Mouse (Mus musculus) testis, postnatal 10 days (tissue): ENCODE measurements around the gene Efl1.

ENCODE experiments used
- DNase-seq: peaks from one replicate; pipeline ENCODE4 v3.0.0; 2021; ENCODE audit warnings: low spot score

Gene Efl1

DNA sequence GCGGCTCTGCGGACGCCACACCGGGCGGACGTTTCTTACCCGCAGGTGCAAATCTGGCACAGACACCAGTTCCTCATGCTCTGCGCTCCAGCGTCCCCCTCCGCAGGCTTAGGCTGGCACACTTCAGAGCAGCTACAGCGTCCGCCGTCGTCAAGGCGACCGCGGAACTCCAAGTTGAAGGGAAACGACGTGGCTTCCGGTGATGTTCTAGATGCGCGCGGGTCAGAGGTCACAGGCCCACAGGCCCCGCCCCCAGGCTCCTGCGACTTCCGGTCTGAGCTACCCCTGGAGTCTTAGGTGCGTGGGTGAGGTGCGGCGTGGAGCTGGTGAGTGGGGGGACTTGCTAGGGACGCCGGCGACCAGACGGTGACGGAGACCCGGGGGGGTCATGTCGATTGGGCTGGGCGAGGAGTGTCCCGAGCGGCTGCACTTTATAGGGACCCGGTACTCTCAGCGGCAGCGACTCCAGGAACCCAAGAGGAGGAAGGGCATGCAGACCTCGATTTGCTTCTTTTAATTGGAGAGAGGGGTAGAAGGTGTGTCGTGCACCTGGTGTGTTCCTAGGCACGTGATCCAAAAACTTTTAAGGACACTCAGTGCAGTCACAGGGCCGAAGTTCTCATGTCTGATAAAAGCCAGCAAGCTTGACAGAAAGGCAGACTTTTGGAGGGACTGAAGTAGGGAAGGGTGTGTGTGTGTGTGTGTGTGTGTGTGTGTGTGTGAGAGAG lies at the start of gene Efl1, which contains the start of gene Saxo2:
TSS of gene Efl1 (plus strand) at position 262 of the 728 bp plus-strand sequence.
TSS of gene Saxo2 (minus strand) at position 176 of the 728 bp plus-strand sequence.
- DNase-seq, result peak; percentile 98

DNA sequence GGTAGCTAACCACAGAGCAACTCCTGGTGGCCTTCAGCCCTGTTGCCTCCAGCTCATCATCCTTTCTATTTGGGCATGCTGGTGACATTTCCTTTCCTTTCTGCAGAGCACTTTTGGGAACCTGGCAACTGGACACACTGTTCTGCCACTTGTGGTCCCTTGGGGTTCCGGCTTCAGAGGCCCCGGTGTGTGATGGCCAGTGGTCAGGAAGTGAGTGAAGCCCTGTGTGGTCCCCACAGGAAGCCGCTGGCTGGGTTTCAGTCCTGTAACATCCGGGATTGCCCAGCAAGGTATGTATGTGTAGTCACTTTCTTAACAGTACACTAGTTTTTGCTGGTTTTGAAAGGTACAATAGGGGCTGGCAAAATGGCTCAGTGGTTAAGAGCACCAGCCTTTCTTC lies 46.4 kb upstream of the Efl1 start:
- DNase-seq, result no peak

DNA sequence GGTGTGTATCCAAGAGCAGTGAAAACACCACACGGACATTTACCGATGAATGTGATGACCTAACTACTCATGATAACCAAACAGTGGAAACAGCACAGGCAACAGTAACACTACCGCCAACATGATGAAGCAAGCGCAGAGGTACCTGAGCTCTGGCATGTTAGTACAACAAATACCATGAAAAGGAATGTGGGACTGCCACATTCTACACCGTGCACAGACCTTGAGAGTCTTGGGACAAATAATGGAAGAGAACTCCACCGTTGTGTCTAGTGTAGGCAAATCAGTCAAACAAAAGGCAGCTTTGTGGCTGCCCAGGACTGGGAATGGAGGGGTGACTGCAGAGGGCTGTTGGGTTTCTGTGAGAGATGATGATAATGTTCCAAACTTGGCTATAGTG lies 43.0 kb upstream of the Efl1 start:
- no peak for DNase-seq

DNA sequence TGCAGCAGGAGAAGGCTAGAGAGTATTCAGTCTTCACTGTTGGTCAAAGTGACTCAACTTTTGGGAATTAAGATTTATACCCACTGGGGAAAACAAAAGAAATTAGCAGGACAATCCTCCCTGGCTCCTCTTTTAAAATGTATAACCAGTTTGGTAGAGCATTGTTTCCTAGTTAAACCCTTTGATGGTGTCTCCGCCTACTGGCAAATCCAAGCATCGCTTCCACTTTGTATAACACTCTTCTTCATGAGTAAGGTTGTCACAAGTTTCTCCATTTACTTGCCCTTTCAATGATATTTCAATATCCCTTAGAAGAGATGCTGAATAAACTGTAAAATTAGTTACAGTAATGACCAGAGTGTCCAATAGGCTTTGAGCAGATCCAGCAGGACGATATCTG lies 38.8 kb upstream of the Efl1 start:
- peak; percentile 54 for DNase-seq

DNA sequence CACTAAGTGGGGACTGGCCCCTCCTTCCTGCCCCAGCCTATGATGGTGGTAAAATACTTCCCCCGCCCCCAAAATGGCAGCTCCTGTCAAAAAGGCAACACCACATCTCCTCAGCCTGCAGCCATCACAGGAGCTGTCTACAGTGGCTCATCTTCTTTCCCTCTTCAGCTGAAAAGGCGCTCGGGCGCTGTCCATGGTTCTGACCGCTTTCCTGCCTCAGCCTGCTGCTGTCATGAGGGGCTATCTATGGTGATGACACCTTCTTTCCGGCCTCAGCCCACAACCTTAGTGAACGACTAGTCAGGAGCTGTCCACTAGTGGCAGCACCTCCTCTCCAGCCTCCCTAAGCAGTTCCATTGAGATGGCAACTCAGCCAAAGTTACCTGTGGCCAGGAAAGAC lies 23.1 kb upstream of the Efl1 start:
- peak; percentile 87 for DNase-seq

DNA sequence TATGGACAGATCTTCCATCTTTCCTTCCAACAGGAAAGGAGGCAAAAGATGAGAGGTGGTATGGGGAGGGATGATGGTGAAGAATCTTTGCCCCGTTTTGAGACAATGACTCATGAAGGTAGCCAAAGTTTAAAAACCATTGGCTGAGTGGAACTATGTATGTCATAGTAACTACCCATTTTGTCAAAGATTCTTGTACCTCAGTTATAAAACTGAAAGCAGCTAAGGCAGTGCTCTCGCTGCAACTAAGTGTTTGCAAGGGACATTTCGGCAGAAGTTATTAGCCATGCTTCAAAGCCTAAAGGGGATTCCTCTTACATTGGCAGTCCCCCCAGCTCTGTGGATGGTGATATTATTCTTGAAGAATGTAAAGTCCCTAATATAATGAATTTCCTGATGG lies 1.2 kb upstream of the Efl1 start:
- DNase-seq, result no peak

DNA sequence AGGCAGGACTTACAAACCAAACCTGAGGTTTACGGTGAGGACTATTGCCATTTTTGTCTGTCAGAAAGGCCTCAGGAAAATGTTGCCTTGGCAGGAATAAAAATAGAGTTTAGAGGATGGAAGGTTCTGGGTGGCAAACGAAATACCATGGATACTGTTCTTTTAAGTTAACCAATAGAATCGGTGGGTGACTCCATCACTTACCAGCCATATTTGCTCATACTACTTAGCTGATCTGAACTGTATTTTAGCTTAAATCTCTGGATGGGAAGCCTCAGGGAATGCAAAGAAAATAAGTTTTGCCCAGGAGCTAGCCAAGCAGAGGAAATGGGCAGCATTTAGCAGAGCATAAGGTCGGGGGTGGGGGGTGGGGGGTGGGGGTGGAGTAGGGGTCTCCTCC lies 505 bp upstream of the Efl1 start:
- no peak for DNase-seq

DNA sequence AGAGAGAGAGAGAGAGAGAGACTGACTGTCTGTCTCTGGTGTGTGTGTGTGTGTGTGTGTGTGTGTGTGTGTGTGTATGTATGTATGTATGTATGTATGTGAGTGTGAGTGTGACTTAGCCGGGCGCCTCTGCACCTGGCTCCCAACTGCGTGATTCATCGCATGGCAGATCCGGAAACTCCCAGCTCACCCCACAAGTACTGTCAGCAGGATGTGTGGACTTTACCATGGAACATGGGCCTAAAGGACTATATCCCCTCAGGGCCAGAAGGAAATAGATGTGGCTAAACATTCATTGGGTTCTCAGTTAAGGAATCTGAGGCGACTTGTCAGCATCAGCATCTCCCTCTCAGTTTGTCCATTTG lies 649 bp downstream of the Efl1 start:
- no peak for DNase-seq

DNA sequence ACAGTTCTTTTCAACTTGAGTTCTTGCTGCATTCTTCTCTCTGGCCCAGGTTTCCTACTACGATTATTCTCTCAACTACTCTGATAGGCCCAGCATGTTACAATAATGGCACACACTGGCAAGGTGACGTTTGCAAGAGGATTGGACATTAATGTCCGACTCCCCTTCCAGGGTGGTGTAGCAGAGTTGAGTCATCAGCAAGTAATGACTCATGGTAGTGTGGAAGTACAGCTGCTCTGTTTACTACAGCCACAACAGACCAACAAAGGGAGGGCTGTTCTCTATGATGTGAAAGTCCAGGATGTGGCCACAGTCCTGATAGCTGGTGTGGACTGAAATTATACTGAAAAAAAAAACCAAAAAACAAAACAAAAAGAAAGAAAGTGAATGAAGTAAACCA lies 16.2 kb downstream of the Efl1 start:
- DNase-seq, result no peak

DNA sequence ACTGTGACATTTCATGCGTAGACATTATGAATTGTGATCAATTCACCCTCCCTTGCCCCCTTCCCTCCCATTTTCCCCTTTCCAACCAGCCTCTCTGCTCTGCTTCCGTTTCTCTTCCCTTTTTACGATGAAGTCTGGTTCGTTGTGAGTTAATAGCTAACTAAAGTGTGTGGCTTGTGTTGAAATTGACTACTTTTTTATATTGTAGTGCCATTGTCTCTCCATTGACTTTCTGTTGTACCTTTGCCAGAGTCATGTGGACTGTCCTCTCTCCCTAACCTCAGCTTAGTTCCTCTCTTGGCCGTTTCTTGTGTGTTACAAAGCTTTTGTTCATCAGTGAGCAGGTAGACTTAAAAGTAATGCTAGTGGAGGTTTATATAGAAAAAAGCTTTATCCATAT lies 27.6 kb downstream of the Efl1 start:
- DNase-seq, result no peak

DNA sequence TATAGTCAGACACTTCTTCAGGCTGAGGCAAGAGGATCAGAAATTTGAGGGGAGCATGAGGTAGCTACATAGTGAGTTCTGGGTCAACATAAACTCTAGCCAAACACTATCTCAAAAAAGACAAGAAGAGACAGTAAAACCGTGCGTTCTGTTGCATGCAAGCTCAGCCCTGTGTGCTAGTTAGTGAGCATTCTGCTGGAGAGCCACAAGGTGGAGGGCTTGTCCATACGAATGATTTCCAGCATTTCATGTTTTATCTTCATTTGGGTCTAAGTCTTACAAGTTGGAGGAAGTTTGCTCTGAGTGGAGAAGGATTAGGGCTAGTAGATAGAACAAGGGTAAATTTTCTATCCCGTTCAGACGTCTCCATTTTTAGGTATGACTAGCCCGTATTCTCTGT lies 28.4 kb downstream of the Efl1 start:
- no peak for DNase-seq

DNA sequence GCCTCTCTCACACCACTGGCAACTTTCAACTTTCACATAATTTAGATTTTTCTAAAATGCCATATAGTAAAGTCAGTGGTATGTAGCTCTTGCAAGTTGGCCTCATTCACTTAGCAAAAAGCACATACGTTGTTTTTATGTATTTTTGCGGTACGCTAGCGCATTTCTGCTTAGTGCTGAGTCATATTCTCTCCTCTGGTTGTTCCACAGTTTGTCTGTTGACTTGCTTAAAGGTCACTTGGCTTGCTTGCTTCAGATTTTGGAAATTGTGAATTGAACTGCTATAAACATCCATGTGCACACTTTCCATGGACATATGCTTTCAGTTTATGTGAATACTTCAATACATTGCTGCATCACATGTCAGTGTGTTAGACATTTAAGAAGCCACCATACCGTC lies 31.5 kb downstream of the Efl1 start:
- DNase-seq, result no peak

DNA sequence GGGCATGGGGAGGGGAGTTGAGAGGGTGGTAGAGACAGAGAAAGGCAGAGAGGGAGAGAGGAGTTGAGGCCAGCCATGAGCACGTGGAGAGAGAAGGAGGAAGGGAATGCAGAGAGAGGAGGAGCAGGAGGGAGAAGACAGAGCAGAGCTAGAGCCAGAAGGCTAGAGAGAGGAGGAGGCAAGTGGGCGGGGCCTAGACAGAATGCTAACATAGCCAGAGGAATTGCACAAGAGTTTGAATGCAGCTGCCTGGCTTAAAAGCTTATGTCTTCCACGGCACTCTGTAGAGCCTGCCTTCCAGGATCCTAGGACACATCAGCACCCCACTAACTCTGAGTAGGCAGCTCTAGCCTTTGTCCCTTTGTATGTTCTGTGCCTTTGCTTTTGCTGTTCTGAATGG lies 40.3 kb downstream of the Efl1 start:
- peak; percentile 49 for DNase-seq

DNA sequence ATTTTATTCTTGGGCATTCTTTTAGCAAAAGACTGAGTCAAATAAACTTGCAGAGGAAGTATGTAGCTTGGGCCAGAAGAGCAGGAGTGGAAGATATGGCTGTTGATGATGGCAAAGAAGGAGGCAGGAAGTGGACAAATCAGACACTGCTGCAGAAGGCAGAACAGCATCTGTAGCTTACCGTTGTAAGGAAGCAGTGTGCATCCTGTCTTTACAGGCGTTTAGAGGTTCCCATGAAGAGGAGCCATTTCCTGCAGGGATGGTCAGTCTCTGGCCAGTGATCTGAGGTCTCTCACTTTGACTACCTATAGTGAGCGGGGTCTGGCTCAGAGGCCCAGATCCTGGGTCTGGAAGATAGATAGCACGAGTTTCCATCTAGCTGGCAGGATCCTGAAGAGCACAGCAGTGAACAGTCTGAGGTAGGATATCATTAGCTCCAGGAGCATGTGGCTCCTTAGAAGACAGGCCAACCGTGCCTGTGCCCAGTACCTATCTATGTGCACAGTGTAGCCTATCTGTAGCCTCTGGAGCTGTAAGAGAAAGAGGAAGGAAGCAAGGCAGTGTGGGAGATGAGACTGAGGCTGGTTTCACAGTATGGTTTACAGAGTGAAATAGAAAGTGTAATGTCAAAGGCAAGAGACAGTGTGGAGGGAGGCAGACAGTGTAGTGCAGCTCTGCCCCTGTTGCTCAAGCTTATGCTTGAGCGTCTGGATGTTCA lies 42.8 kb downstream of the Efl1 start:
- no peak for DNase-seq

DNA sequence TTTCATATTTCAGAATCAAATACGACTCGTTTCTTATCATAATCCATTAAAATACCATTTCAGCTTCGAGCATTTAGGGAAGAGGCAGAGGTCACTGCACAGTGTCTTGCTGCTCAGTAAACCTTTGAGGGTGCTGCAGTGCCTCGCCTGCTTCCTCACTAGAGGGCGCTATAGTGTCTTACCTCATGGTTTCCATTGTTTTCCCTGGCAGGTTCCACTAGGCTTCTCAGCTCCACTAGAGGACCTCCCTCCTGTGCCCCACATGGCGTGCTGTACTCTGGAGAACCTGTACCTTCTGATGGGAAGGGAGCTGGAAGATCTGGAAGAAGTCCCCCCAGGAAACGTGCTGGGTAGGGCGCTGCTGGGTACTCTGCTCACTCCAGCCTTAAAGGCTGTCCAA lies 49.3 kb downstream of the Efl1 start:
- DNase-seq, result no peak

DNA sequence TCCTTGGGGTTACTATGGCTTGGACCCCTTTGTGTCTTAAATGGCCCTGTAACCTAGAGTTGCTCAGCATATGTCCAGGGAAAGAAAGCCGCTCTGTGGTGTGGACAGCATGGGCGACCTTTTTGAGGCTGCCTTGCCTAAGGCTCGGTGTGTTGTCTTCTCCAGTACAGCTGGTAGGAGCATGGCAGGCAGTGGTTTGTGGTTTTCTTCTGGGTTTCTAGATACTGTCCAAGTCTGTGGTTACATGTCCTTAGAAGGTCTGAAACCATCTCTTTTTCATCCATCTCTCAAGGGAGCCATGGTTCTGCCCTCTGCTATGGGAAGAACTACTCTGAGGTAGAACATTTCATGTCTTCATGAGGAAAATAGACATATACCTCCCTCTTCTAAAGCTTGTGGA lies 50.6 kb downstream of the Efl1 start:
- no peak for DNase-seq

DNA sequence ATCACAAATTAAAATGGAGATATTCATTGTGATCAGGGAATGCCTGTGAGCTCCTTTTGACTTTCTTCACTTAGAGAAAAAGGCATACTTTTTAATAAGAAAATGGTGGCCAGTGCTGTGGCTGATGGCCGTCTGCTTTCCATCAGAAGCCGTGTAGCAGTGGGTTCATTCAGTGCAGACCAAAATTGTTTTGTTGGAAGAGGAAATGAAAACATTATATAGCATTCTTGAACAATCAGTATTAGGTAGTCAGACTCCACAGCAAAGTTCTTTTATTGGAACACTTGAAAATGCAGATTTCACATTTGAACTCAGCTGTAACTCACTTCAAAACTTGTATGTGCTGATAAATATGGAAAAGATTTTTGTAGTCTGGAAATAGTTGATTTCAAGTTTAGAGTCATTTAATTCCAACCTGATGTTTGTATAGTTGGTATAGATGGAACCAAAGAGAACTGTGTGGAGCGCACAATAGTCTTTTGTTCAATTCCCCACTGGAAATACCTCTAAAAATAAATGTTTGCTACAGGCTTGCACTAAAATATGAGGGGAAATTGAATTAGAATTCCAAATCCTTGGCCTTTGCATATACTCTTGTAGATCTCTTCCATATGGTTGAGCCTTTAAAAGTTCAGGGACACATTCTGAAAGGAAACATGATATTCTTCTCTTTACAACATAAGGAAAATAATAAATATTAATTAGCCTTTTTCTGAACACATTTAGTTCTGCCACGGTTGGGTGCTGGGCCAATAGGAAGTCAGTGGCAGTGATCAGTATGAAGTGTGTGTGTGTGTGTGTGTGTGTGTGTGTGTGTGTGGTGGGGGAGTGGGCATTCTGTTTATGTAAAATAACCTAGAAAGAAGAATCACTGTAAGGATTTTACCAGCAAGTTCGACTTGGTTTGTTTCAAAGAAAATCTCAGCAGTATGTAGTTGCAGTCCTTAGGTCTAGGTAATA lies 54.2 kb downstream of the Efl1 start:
- DNase-seq, result no peak

DNA sequence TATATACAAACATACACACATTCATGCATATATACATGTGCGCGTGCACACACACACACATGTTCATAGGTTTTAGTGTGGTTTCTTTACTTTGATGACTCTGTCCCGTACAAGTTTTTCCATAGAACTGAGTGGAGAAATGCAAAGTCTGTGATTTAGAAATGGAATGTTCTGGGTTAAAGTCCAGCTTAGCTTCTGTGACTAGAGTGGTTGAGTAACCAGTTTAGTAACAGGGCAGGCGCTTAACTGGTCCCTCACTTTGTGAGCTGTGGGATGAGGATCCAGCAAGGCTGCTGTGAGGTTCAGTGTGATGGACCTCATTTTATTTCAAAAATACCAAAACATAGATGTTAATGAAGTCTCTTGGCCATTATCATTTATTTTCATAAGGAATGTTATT lies 60.8 kb downstream of the Efl1 start:
- no peak for DNase-seq

DNA sequence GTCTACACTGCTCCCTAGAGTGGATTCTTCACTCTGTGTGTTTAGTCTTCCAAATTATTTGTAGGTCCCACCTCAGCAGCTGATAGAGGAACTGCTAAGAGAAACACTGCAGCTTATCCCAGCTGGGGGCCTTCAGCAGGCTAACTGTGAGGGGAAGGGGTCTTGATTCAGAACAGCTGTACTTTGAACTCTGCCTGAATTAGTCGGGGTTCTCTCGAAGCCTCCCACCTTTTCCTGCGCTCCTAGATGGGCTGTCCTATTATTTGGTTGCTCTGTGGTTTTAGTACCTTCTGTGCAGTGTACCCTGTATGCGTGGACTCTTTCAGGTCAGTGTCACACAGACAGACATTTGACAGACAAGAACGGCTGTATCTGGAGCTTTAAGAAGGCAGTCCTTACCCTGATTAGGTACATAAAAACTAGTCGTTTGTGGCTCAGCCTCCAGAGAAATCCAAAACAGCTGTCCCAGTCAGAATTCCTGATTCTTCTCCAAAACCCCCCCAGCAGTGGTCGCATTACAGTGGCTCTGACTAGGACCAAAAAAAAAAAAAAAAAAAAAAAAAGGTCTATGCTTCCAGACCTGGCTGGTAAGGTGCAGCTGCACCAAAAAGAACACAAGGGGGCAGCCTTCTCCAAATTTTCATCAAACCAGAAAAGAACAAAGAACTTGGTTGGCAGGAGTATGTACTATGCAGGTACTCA lies 66.9 kb downstream of the Efl1 start:
- no peak for DNase-seq

DNA sequence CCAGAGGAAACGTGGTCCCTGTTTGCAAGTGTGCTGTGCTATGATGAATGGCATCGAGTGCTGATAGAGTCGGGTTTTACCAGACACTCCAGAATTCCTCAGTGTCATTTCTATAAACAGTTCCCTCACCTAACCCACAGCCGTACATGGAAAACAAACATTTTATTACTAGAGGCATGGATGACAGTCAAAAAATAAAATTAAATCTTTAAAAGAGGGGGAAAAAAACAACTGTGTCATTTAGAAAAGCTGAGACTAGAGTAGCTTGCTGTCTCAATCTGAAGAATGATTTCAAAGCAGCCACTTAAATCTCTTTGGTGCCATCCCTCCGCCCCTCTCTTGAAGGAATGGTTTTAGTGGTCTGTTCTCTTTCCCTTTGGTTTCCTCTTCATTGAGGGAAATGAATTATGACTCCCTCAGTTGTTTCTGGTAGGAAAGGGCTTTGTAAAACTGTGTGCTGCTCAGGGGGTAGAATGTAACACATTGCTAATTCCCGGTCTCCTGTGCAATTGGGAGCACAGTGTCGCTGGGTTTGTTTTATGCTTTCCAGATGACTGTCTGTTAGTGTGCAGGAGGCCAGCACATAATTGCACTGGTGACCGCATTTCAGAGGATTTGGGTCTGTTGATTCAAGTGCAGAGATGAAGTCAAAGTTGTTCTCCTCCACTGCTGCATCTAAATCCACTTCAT lies 67.6 kb downstream of the Efl1 start:
- no peak for DNase-seq

DNA sequence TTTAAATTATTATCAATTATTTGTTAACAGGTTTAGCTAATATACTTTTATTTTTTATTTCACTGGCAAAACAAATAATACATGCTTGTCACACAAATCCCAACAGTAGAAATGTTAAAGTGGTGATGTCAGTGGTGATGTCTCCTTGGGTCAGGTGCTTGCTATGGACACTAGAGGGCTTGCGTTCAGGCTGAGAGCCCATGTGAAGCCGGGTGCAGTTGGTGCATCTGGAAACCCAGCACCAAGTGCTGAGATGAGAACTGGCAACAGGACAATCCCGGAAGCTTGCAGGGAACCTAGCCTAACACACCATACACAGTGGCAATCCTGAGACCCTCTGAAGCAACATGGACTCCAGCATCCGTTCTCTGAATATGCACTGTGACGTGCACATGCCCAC lies 70.9 kb downstream of the Efl1 start:
- no peak for DNase-seq

DNA sequence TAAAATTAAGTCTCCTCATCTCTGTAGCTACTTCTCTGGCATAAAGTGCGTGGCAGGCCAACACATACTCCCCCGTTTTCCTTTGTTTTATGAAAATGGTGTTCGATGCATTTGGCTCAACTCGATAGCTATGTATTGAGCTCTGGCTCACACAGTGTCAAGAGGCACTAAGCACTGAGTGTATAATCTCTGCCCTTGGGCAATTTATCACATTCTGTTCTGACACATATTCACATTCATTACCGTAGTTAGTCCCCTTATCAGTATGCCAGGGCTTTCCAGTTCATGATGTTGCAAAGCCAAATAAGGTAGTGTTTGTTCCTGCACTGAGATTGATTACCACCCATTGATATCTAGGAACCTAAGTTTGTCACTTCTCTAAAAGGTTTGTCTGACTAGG lies 71.3 kb downstream of the Efl1 start:
- no peak for DNase-seq
